Mouse (Mus musculus) bone marrow, adult 2 months (tissue): ENCODE measurements around the gene Chst11.

ENCODE experiments used
- CTCF ChIP-seq: fragments of 200-500 bp; IDR thresholded peaks from 2 replicates; pipeline ENCODE4 v1.5.1; 2011; ENCODE audit warnings: low read length, control low read depth; ENCODE audit not compliant: control insufficient read depth, insufficient read depth
- POLR2A ChIP-seq: fragments of 200-500 bp; IDR thresholded peaks from 2 replicates; pipeline ENCODE4 v1.6.1; 2011; ENCODE audit warnings: low read depth, mild to moderate bottlenecking, control low read depth, low read length, borderline replicate concordance; ENCODE audit not compliant: control insufficient read depth

GRCm38 (mm10) chr10:82975806-82976205 lies 9.5 kb upstream of the Chst11 start:
- TF ChIP-seq CTCF (no peak), POLR2A (no peak)
